Mouse (Mus musculus) small intestine, adult 2 months (tissue): ENCODE measurements around the gene Exd1.

Experiments used
- CTCF ChIP-seq: fragments of 200-500 bp; IDR thresholded peaks from 2 replicates; pipeline ENCODE4 v1.5.1; 2012; ENCODE audit warnings: low read depth, mild to moderate bottlenecking, control low read depth, inconsistent platforms, low read length, moderate library complexity, mixed read lengths; ENCODE audit not compliant: insufficient replicate concordance, insufficient read length; ENCODE audit errors: extremely low read depth
- POLR2A ChIP-seq: fragments of 200-500 bp; IDR thresholded peaks from 2 replicates; pipeline ENCODE4 v1.6.1; 2012; ENCODE audit warnings: low read depth, mild to moderate bottlenecking, control low read depth, inconsistent platforms, low read length, moderate library complexity

DNA sequence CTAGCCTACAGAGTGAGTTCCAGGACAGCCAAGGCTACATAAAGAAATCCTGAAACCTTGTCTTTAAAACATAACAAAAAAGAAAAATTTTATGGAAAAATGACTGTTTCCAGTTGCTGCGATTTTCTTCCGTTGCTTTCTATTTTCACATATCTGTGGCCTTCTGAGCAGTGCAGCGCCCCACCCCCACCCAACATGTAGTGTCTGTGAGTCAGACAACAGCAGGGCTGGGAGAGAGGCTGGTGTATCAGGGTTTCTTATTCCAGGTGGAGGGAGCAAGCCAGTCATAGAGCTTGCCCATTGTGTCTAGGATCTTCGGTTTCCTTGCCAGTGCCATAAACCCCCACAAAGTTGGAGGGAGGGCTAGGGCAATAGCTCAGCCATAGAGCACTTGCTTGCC, 23.6 kb downstream of the Exd1 start:
- TF ChIP-seq POLR2A (no peak), CTCF (no peak)
